Mouse (Mus musculus) frontal cortex, postnatal 14 days (tissue): ENCODE measurements around the gene Hdac11.
"Not testable (repeated sequence)": the region's sequence is repeated elsewhere in the genome, so short reads cannot be mapped to it uniquely, and the experiment has no call there.

ENCODE experiments used
- DNase-seq, 2 experiments: peaks; one replicate each; pipeline ENCODE4 v3.0.0; 2022; ENCODE audit warnings: low spot score in 2 of 2

Gene Hdac11

GRCm38 (mm10) chr6:91156554-91157236, at the start of gene Hdac11:
Gene Hdac11 (plus strand): TSS chr6:91156665.
- DNase-seq: peak; percentile 84 to 86

GRCm38 (mm10) chr6:91108301-91108916, 48.1 kb upstream of the Hdac11 start:
- no peak for DNase-seq

- no peak for DNase-seq
Observed at GRCm38 (mm10) chr6:91108917-91109450, 47.5 kb upstream of the Hdac11 start.

- no peak for DNase-seq
Observed at GRCm38 (mm10) chr6:91109489-91109888, 47.0 kb upstream of the Hdac11 start.

- DNase-seq: no peak
Observed at GRCm38 (mm10) chr6:91110323-91111020, 46.0 kb upstream of the Hdac11 start.

DNA sequence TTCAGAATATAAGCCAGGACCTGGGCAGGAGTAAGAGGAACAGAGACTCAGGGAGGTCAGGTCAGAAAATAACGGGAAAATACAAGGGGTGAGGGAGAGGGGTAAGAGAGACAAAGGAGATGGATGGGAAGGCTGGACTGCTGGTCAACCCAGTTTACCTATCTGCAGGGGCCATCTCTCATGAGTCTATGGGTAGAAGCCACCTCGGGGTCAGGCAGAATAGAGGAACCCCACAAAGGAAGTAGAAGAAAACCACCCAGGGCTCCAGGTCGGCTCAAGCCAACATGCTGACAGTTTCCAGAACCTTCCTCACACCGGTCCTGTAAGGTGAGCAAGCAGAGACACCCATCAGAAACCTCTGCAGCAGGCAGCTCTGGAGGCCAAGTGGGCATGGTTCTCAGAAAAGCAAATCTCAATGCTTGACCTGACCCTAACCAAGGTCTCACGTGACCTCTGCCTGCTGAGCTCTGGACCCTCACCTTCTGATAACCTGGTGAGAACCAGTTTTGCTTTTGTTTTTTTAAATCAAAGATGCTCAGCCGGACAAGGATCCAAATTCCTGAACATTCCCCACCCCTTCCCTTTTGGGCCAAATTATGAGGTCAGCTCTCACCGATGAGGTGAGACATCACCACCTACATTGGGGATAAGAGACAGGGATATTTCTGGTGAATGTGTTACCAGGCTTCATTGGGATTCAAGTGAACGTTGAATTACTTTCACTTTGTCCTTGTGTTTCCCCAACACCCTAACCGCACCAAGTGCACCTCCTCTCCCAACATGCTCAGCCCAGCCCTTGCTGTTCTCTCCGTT, 45.1 kb upstream of the Hdac11 start:
- no peak for DNase-seq

DNA sequence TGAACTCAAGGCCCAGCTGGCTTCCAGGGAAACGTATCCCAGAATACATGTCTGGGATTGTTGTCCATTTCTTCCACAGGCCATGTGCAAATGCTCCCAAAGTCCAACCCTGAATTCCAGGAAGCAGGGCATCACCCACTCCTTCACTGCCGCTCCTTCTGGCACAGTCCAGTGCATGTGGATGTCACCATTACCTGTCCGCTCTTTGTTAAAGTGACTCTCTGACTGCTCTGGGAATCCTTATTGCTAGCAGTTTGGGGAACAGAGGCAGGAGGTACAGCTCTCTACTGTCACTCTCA, 44.6 kb upstream of the Hdac11 start:
- DNase-seq: no peak

DNA sequence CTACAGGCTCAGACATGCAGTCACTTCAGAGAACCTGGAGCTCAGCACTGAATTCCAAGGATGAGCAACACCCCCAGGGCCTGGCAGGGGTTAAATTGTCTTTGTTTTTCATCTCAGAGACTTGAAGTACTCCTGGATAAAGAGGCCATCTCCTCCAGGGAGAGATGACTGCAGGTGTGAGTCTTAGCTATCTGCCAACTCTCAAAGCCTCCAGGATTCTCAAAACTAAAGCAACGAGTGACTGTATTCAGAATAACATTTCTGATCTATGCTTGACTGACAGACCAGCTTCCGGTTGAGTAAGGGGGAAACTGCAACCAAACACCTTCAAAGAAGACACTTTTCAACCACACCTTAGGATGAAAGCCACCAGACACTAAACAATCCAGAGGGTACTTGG, 41.7 kb upstream of the Hdac11 start:
- no peak for DNase-seq

DNA sequence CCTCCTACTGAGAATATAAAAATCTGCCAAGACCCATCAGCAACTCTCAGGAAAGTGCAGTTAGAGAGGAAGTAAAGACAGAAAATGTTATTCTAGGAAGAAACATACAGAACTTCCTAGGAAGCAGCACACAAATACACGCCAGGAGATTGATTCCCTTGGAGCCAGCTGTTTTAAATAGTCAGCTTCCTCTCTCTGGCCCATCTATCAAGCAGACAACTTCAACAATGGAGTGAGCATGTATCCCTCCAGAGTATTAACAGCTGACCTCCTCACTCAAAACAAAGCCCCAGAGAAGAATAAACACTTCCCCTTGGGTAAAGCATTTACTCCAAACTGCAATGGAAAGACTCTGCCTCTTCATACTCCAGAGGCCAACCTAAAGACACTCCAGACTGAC, 41.3 kb upstream of the Hdac11 start:
- DNase-seq: no peak

- no peak for DNase-seq
Observed at GRCm38 (mm10) chr6:91115863-91116243, 40.6 kb upstream of the Hdac11 start.

DNA sequence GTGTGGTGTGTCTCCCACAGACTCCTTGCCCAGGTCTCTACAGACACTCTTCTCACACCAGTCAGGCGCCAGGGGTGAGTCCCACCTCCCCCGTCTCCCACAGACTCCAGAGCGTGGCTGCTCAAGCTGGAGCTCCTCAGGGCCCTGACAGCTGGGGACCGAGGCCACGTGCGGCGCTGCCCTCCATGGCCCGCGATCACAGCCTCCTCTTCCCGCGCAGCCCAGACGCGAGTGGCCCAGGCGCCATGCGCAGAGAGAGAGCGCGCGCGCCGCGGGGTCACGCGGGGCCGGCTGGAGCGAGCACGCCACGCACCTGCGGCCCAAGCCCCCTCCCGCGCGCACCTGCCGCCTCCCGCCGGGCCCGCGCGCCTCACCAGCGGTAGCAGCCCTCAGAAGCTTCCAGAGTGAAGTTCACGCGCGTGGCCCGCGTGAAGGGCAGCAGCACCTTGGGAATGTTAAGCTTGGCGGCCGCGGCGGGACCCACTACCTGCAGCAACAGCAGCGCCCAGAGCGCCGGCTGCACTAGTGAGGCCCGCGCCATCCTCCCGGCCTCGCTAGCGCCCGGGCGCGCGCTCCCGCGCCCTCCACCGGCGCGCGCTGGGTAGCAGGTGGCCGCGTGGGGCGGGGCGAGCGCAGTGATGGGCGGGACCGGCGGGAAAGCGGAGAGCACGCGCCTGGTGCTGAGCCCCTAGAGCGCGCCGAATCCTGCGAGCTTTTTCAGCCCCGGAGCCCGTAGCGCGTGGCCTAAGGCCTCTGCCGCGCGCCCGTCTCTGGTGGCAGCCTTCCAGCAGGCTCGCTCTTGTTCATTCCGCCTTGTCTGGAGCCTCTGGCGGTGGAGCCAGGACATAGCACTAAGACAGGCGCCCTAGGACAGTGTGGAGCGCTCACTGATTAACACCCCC, 40.0 kb upstream of the Hdac11 start, which contains the start of gene Nup210:
Nup210 (minus strand) TSS at position 586 of the 902 bp plus-strand sequence.
- peak; percentile 92 for DNase-seq

DNA sequence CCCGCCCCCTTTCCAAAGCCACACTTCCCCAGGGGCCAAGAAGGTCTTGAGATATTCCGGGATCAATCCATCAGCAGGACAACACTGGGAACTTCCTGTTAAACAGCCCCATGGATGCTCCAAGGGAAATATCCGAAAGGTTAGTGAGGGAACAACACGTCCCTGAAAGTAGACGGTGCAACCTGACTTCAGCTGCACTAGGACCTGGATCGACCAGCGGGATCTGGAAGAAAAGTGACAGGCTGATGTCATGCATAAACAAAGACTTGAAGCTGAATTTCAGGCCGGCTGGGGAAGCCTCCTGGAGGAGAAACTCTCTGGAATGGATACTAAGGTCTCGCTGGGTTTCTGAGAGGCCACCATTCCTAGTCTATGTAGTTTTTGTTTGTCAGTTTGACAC, 39.3 kb upstream of the Hdac11 start:
- DNase-seq: peak in 1 of 2 experiments; percentile 15

DNA sequence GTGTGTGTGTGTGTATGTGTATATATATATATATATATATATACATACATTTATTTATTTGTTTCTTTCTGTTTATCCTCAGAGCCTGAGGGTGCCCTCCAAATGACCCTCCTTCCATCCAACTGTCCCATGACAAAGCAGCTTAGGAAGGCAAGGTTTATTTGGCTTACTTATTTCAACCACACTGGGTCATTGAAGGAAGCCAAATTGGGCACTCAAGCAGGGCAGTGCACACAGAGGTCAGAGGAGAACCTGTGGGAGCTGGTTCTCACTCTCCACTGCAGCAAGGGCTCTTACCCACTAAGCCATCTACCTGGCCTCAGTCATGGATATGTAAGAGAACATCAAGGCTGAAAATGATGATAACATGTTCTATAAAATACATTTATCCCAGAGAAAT, 37.9 kb upstream of the Hdac11 start:
- DNase-seq: no peak

- no peak for DNase-seq
Observed at GRCm38 (mm10) chr6:91120206-91120605, 36.3 kb upstream of the Hdac11 start.

- DNase-seq: not testable (repeated sequence)
Observed at GRCm38 (mm10) chr6:91121089-91121488, 35.4 kb upstream of the Hdac11 start.

DNA sequence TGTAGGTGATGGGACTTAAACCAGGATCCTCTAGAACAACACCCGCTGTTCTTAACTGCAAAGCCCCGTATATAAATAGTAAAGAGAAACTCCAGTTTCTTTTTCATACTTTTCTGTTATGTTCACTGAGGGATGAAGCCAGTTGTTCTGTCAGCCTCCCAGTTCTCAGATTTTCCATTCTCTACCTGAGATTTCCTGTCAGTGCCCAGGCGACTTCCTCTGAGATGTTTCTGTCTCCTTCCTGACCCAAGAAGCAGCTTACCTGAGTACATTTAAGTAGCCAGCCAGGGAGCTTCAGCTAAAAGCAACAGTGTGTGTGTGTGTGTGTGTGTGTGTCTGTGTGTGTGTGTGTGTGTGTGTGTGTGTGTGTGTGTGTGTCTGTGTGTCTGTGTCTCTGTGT, 33.0 kb upstream of the Hdac11 start:
- no peak for DNase-seq

DNA sequence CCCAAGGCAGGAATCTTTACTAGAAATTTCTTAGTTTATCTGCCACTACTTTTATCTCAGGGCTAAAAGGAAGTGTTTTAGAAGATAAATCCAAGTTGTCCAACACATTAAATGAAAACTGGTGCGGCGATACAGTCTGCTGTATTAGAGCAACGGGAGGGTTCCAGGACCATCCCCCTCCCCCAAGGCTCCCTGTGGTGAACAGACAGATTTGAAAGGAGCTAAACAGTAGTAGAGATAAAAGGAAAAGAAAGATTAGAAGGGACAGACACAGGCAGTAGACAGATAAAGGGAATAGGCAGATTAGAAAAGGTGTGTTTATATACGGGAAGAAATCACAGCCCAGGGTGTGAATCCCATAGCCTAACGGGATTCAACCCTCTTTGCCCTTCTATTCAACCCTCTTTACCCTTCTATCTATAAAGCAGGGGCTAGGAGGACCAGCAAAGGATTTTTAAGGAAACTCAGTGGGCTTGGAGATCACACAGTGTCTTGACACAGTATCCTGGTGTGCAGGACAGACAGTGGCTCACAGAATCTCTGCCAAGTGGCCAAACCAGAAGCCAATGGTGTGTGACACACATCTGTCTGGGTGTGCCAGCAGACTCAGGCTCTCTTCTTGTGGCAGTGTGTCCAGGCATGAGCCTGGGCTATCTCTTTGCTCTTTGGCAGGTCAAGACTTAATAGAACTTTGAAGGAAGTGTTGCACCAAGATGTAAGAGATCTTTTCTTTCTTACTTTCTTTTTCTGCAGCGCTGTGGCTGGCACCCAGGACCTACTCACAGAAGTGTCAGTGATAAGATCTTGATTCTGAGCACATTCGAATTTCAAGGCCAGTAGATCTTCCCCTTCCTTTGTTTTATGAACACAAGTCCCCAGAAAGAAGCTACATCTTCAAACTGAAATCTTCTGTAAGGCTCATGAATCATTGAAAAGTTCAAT, 31.9 kb upstream of the Hdac11 start:
- DNase-seq: no peak

- no peak for DNase-seq
Observed at GRCm38 (mm10) chr6:91125228-91125585, 31.3 kb upstream of the Hdac11 start.

GRCm38 (mm10) chr6:91128996-91129395, 27.5 kb upstream of the Hdac11 start:
- no peak for DNase-seq

DNA sequence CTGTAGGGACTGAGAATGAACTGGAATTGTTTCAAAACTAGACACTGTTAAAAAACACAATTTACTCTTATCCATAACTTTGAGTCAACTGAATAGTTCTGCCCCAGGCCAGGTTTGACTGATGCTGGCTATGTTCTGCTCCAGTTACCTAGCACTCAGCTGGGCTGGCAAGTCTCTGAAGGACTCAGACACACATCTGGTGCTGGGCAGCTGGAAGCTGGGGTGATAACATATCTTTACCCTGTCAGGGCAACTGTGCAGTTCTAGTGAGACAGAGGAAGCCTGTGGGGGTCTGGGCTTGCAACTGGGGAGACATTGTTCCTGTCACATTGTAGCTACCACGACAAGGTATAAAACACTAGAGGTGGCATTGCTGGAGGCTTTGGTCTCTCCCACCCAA, 25.6 kb upstream of the Hdac11 start:
- DNase-seq: no peak
